Mouse (Mus musculus) telencephalon, adult 2 months (tissue): ENCODE data around the gene Efnb3.

Experiments
- DNase-seq: peaks from one replicate; pipeline ENCODE4 v3.0.0-alpha.2; 2011; ENCODE audit warnings: low read depth, low spot score

Efnb3 gene

GRCm38 (mm10) chr11:69559851-69560765 is at the start of gene Efnb3:
Gene Efnb3, minus strand, starts transcription at chr11:69560205.
- DNase-seq = no peak

GRCm38 (mm10) chr11:69609416-69609815 is 49.4 kb upstream of the Efnb3 start:
- DNase-seq = no peak

- DNase-seq = no peak
These were observed 48.5 kb upstream of the Efnb3 start for GRCm38 (mm10) chr11:69608525-69608924.

DNA sequence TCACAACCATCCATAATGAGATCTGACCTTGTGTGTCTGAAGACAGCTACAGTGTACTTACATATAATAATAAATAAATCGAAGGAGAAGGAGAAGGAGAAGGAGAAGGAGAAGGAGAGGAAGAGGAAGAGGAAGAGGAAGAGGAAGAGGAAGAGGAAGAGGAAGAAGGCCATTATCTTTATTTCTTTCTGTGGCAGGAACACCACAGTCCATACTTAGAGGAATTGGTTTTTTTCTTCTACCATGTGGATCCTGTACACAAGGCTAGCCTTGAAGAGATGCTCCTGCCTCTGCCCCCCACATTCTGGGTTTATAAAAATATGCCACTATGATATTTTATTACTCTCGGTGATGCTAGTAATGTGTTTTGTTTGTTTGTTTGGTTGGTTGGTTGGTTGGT is 46.8 kb upstream of the Efnb3 start:
- no peak for DNase-seq

DNA sequence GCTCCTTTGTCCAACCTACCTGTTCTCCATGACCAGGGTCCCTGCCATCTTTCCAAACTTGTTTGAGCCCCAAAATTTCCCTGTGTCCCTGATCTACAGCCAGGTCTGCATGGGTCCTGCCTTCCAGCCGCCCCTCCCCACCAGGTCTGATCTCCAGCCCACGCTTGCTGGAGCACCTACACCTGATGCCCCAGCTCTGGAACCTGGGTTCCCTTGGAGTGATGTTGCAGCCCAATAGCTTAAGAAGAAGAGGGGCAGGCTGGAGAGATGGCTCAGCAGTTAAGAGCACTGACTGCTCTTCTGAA is 46.4 kb upstream of the Efnb3 start:
- DNase-seq = no peak

DNA sequence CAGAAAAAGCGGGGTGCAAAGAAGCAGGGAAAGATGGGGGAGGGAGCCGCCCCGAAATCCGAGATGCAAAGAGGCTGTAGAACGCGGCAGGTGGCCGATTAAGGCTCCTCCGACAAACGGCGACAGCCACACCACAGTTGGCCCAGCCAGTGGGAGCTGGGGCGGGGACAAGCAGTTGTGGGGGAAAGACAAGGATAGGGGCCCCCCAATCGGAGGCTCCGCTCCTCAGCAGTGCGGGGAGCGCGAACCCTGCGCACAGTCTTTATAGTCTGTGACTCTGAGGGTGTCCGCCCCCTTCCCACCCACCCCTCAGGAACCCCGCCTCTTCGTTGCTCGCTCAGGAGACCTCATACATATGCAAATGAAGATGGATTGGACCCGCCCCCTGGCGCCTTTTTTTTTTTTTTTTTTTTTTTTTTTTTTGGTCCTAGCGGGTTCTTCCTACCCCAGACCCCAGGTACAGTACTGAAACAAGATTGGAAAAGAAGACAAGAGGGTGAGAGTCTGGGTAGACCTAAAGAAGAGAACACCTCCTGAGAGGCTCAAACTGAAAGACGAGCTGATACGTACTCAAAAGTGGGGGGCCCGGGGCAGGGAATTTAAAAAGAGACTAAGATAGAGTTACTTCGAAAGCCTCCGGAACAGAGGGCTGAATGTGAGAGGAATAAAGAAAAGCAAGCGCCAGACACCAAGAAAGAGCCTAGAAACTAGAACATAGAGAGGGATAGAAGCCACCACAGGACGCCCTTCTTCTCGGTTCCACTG is 45.9 kb upstream of the Efnb3 start, which contains the start of gene Atp1b2:
TSS of gene Atp1b2 (minus strand) at position 217 of the 765 bp plus-strand sequence.
- DNase-seq = peak; percentile 73

- no peak for DNase-seq
These were observed 45.0 kb upstream of the Efnb3 start for GRCm38 (mm10) chr11:69604795-69605664.

DNA sequence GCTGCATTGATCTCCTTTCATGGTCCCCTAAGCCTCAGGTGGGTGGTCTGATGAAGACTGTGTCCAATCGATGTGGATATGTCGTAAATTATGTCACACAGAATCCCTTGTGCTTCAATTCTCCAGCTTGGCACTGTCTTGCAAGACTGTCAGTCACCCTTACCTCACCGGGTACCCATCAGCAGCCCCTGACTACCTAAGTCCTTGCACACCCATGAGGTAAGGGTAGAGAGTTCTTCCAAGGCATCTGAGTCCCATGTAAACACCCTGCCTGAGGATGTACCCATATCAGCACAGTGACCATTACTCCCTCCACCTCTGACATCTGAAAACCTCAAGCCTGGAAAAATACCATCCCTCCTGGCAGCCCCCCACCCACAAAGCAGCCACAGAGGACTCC is 44.3 kb upstream of the Efnb3 start:
- no peak for DNase-seq

DNA sequence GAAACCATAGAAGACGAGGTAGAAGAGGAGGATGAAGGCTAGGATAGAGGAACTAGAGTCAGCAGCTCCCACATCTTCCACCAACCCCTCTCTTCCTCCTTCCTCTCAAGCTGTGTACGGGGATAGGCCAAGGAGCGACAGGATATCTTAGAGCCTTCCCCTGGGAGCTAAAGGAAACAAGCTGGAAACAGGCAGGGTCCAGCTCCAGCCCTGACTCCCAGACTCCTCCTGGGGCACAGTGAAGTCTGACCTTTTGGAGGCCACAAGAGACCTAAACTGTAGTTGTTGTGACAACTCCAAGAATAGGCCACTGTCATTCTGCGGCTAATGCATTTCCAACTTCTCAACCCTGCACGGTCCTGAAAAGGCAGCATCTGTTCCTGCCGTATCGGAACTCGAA is 43.5 kb upstream of the Efnb3 start:
- DNase-seq = no peak

GRCm38 (mm10) chr11:69601768-69602167 is 41.8 kb upstream of the Efnb3 start:
- DNase-seq = no peak

GRCm38 (mm10) chr11:69600098-69600497 is 40.1 kb upstream of the Efnb3 start:
- DNase-seq = no peak

GRCm38 (mm10) chr11:69599436-69599835 is 39.4 kb upstream of the Efnb3 start:
- DNase-seq = no peak

- no peak for DNase-seq
These were observed 34.8 kb upstream of the Efnb3 start for GRCm38 (mm10) chr11:69594853-69595252.

GRCm38 (mm10) chr11:69592799-69593198 is 32.8 kb upstream of the Efnb3 start:
- DNase-seq = no peak

DNA sequence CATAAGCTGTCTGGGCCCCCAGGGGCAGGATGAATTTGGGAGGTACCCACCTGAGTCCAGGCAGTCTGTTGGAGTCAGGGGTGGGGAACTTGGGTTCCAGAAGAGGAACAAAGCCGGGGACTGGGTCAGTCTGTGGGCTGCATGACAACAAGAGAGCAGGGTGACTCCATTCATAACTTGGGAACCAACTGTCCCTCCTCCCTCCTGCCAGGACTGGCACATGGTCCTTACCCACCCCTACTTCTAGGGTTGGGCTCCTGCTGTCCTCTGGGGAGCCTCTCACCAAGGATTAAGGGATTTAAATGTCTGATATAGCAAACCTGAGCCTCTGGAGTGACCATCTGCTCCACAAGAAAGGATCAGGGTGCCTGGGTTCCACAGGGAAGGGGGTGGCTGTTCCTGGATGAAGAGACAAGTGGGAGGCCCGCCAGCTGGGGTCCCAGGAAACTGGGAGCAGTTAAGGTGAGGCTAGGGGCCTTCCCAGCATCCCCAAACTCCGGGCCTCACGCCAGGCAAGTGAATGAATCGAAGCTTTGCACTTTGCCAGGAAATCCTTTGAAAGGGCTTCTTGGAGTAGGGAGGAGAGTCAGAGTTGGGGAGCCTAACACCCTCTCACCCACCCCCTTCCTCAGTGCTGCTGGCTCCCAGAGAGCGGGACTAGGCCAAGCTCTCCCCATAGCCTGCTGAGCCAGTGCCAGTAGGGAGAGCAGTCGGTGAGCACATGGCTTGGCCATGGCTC is 32.1 kb upstream of the Efnb3 start:
- no peak for DNase-seq

DNA sequence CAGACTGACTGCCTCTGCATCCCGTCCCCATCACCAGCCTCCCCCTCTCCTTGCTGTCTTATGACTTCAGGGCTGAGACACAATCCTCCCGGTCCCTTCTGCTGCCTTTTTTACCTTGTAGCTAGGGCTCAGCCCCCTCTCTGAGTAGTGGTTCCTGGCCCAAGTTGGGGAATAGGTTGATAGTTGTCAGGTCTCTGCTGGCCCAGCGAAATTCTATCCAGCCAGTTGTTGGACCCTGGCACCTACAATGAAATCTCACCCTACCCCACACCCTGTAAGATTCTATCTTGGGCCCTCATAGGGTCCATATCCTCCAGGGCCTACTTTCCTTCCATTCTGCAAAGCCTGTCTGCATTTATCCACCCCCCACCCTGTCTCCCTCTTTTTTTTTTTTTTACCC is 31.4 kb upstream of the Efnb3 start:
- DNase-seq = no peak

GRCm38 (mm10) chr11:69590622-69591021 is 30.6 kb upstream of the Efnb3 start:
- no peak for DNase-seq

- no peak for DNase-seq
These were observed 29.3 kb upstream of the Efnb3 start for GRCm38 (mm10) chr11:69589207-69589834.

GRCm38 (mm10) chr11:69585718-69586325 is 25.8 kb upstream of the Efnb3 start:
- DNase-seq = no peak

DNA sequence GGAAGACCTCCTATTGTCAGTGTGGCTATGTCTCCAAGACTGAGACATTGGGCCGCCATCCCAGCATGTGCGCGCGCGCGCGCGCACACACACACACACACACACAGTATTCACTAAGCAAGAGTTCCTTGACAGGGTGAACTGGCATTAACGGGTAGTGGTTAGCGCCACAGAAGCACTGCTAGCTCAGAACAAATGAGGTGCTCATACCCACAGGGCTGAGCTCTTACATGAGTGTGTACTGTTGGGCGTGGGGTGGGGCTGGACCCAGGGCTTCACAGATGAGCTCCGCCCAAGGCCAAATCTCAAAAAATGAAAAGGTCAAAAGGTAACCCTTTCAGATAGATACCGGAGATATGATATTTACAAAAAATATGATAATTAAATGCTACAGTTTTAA is 24.9 kb upstream of the Efnb3 start:
- no peak for DNase-seq
